Comparison of ENCODE assay signal across 8 mouse cellular contexts in genomic region chr13:94057563-94058560, GRCm38 (mm10). TPM values are rescaled to one million over a fixed set of nuclear protein-coding genes. Genes with fewer than 3 reads are reported as not detected.
DNase-seq lines count a peak whose midpoint lies in the region; ATAC-seq and TF ChIP-seq lines count a peak whose summit lies in the region.

Lhfpl2 (plus strand) TSS chr13:94057796.

- under 1% methylated on average over 76 of the region's 85 CpGs for WGBS in kidney, embryonic 16.5 days
- 1% methylated on average over 62 of the region's 85 CpGs for WGBS in liver, embryonic 14.5 days (ENCODE audit: insufficient replicate concordance)

- peak within 1 kb of the TSS; percentile 95 for H3K9ac ChIP-seq in kidney, embryonic 16.5 days (replicated peaks; ENCODE audit: low read length)
- H3K9ac ChIP-seq in liver, embryonic 14.5 days (replicated peaks), result peak within 1 kb of the TSS; percentile 13; the same call in 1 of the 2 replicates

- H3K27me3 ChIP-seq in kidney, embryonic 16.5 days (ENCODE audit: insufficient read depth, low read length), result no peaks in the 10 kb centered on the region
- H3K27me3 ChIP-seq in liver, embryonic 14.5 days (ENCODE audit: control insufficient read depth, insufficient read depth, low read length), result peaks cover 46% of the 10 kb centered on the region

- peak within 1 kb of the TSS; percentile 89 for H3K4me3 ChIP-seq in kidney, embryonic 16.5 days (ENCODE audit: low read length)
- peak within 1 kb of the TSS; percentile 50 to 58 for H3K4me3 ChIP-seq in liver, embryonic 14.5 days (ENCODE audit: insufficient read depth in 1 of 2, low read depth in 2 of 2, low read length in 2 of 2)

- H3K4me1 ChIP-seq in kidney, embryonic 16.5 days (ENCODE audit: insufficient read depth, low read length), result peaks cover 37% of the 10 kb centered on the region
- H3K4me1 ChIP-seq in liver, embryonic 14.5 days (replicated peaks; ENCODE audit: control insufficient read depth in 2 of 2, insufficient read depth in 2 of 2, low read length in 1 of 2), result peaks cover 0 to 3% of the 10 kb centered on the region in 2 experiments; a peak in 2 of 4 replicates

- H3K9me3 ChIP-seq in kidney, embryonic 16.5 days (ENCODE audit: low read length), result no peaks in the 10 kb centered on the region
- H3K9me3 ChIP-seq in liver, embryonic 14.5 days (ENCODE audit: control insufficient read depth, low read length), result no peaks in the 10 kb centered on the region

- H3K36me3 ChIP-seq in kidney, embryonic 16.5 days (ENCODE audit: insufficient read depth, low read length), result peaks cover 5% of the 10 kb centered on the region; the same call in 1 of the 2 replicates
- H3K36me3 ChIP-seq in liver, embryonic 14.5 days (replicated peaks; ENCODE audit: control insufficient read depth, insufficient read depth, low read depth), result no peaks in the 10 kb centered on the region

- TF ChIP-seq CTCF in liver, embryonic 14.5 days (IDR thresholded peaks at IDR 0.05; ENCODE audit: low read depth), result no peak

- peak within 1 kb of the TSS; percentile 76 for H3K4me2 ChIP-seq in kidney, embryonic 16.5 days (replicated peaks; ENCODE audit: low read depth, low read length)
- peak within 1 kb of the TSS; percentile 65 for H3K4me2 ChIP-seq in liver, embryonic 14.5 days (ENCODE audit: low read depth)

- peak within 1 kb of the TSS; percentile 95 for H3K27ac ChIP-seq in kidney, embryonic 16.5 days (ENCODE audit: low read length)
- no peak within 1 kb of the TSS for H3K27ac ChIP-seq in liver, embryonic 14.5 days

- no peak for DNase-seq in layer of hippocampus, adult 18-20 months (ENCODE audit: low spot score in 2 of 2)
- no peak for DNase-seq in layer of hippocampus, adult 9-10 months (ENCODE audit: low spot score)
- peak; percentile 84 for DNase-seq in embryo, embryonic 10.5 days (ENCODE audit: low spot score)
- peak; percentile 18 for DNase-seq in heart, adult 8-10 months (ENCODE audit: low spot score)
- DNase-seq in liver, embryonic 14.5 days (ENCODE audit: low read depth in 3 of 3, low spot score in 3 of 3), result no peak
- DNase-seq in neural tube, embryonic 10.5 days (ENCODE audit: extremely low spot score, low spot score), result peak; percentile 83
- peak; percentile 15 to 27 for DNase-seq in thymus, postnatal 36 days

- peak; percentile 92 for ATAC-seq in kidney, embryonic 16.5 days (ENCODE audit: low FRiP score, low TSS enrichment)
- peak; percentile 48 for ATAC-seq in liver, embryonic 14.5 days (ENCODE audit: insufficient read depth)

- TF ChIP-seq EP300 in liver, embryonic 14.5 days (IDR thresholded peaks at IDR 0.05; ENCODE audit: low read depth), result no peak

RNA-seq across cellular contexts. Expression of gene Lhfpl2, which starts in this region (rescaled TPM):
- 10 to 100 TPM; 25.2 to 27.3 TPM for total RNA-seq in layer of hippocampus, adult 18-20 months (2021)
- 1 to 10 TPM; 1.9 to 4.1 (median 2.9) TPM for total RNA-seq in heart, adult 8-10 months (2022)
- 91.2 and 96.0 TPM in 2 replicates for polyA plus RNA-seq in kidney, embryonic 16.5 days (2015; fragmentation: Nextera tagmentation; extraction: Ambion mirVana)
- 2.2 and 2.4 TPM in 2 replicates for polyA plus RNA-seq in liver, embryonic 14.5 days (2012; rRNA removed)
- polyA plus RNA-seq in liver, embryonic 14.5 days (2014; fragmentation: Nextera tagmentation; extraction: Ambion mirVana), result 3.2 TPM in 2 replicates

Comparison
In these comparisons a context has a peak if more than half of its experiments do, and no peak if none do; other contexts are left out.
1. RNA of gene Lhfpl2 (total RNA-seq): 25.2 to 27.3 TPM in layer of hippocampus, adult 18-20 months; 1.9 to 4.1 TPM in heart, adult 8-10 months; every median in the first group is over 4 times any median in the second.
2. RNA of gene Lhfpl2 (polyA plus RNA-seq): 91.2 to 96.0 TPM in kidney, embryonic 16.5 days; 2.2 to 3.2 TPM in liver, embryonic 14.5 days; every median in the first group is over 10 times any median in the second.
3. DNase-seq: peak in embryo, embryonic 10.5 days (single experiment), heart, adult 8-10 months (single experiment), neural tube, embryonic 10.5 days (single experiment) and thymus, postnatal 36 days (2 of 2); none in layer of hippocampus, adult 18-20 months (0 of 2), layer of hippocampus, adult 9-10 months (single experiment) and liver, embryonic 14.5 days (0 of 3).